Mouse (Mus musculus): ENCODE data around the gene Pcsk2. TPM values are rescaled to one million over a fixed set of nuclear protein-coding genes. Genes with fewer than 3 reads are reported as not detected.

The Pcsk2 gene
- polyA plus RNA-seq, 1 experiment from 2014 or later = 1.7 TPM

DNA sequence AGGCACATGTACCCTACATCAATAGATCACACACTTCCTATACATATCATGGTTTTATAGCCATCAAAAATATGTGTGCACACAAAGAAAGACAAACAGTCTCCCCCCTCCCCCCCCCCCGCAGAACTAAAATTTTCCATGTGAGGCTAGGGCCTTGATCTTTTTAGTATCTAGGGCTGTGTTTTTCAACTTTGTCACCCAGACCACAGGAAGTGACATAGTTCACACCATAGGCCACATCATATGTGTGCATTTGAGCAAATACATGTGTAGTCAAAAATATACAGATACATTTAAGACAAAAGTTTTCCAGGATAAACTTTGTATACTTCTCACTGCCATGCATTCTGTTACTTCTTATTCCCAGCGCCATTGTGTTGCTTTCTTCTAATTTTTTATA lies 293.5 kb downstream of the Pcsk2 start:
- ATAC-seq (ENCODE audit: low FRiP score, low TSS enrichment) = no peak
- WGBS = 90% methylated on average over 2 of the region's 2 CpGs
- Histone ChIP-seq H3K9me3 (ENCODE audit: low read length) (no peaks in the 10 kb centered on the region), H3K4me2 (replicated peaks; ENCODE audit: low read depth, low read length) (no peak overlapping the region), H3K36me3 (ENCODE audit: insufficient read depth, low read length) (no peaks in the 10 kb centered on the region), H3K4me3 (ENCODE audit: low read length) (no peak overlapping the region), H3K9ac (replicated peaks; ENCODE audit: low read length) (no peak overlapping the region), H3K27ac (ENCODE audit: low read length) (no peak overlapping the region), H3K4me1 (ENCODE audit: insufficient read depth, low read length) (peaks cover 5% of the 10 kb centered on the region; the same call in 1 of the 2 replicates), H3K27me3 (ENCODE audit: insufficient read depth, low read length) (no peaks in the 10 kb centered on the region)

DNA sequence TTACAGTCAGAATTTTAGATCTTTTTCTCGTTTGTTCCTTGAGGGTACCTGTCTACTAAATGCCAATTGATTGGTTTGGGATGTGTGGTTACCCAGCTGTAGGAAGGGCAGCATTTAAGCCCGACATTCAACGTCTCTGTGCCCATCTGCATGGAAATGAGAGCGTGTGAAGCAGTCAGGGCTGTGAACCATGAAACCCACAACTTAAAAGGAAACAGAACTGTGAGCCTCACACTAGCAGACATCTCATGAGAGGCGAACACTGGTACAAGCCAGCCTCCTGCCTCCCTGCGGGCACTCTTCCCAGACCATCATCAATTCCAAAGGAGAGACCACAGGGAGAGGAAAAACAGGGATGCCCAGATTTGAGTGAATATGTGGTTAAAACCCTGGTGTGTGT lies 294.9 kb downstream of the Pcsk2 start:
- Histone ChIP-seq H3K36me3 (ENCODE audit: insufficient read depth, low read length) (no peaks in the 10 kb centered on the region), H3K27me3 (ENCODE audit: insufficient read depth, low read length) (no peaks in the 10 kb centered on the region), H3K4me1 (ENCODE audit: insufficient read depth, low read length) (peaks cover 4% of the 10 kb centered on the region; the same call in 1 of the 2 replicates), H3K27ac (ENCODE audit: low read length) (no peak overlapping the region), H3K9ac (replicated peaks; ENCODE audit: low read length) (no peak overlapping the region), H3K4me2 (replicated peaks; ENCODE audit: low read depth, low read length) (no peak overlapping the region), H3K4me3 (ENCODE audit: low read length) (no peak overlapping the region), H3K9me3 (ENCODE audit: low read length) (no peaks in the 10 kb centered on the region)
- no peak for ATAC-seq (ENCODE audit: low FRiP score, low TSS enrichment)
- WGBS = 70% methylated on average over 6 of the region's 6 CpGs

GRCm38 (mm10) chr2:143841536-143841935 lies 295.6 kb downstream of the Pcsk2 start:
- Histone ChIP-seq H3K9me3 (ENCODE audit: low read length) (no peaks in the 10 kb centered on the region), H3K27me3 (ENCODE audit: insufficient read depth, low read length) (no peaks in the 10 kb centered on the region), H3K9ac (replicated peaks; ENCODE audit: low read length) (no peak overlapping the region), H3K27ac (ENCODE audit: low read length) (no peak overlapping the region), H3K4me3 (ENCODE audit: low read length) (no peak overlapping the region), H3K4me2 (replicated peaks; ENCODE audit: low read depth, low read length) (no peak overlapping the region), H3K4me1 (ENCODE audit: insufficient read depth, low read length) (peaks cover 4% of the 10 kb centered on the region; the same call in 1 of the 2 replicates), H3K36me3 (ENCODE audit: insufficient read depth, low read length) (no peaks in the 10 kb centered on the region)
- no peak for ATAC-seq (ENCODE audit: low FRiP score, low TSS enrichment)
- 86% methylated on average over 7 of the region's 7 CpGs for WGBS

DNA sequence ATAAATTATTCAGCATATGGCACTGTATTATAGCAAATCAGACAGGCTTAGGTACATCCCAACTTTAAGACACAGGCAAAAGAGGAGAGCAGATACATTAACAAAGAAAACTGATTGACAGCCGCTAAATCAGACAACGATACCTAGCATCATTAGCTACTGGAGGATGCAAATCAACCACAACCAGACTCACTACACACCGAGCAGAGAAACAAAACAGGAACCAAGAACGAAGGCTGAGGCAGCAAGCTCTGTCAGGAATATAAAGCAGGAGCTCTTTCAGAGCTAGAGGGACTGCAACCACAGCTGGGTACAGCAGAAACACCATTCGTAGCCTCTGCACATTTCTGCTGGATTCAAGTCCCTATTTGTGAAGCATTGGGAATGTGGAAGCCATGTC lies 298.8 kb downstream of the Pcsk2 start:
- H3K27ac ChIP-seq (ENCODE audit: low read length) = no peak overlapping the region
- no peak overlapping the region for H3K9ac ChIP-seq (replicated peaks; ENCODE audit: low read length)
- H3K9me3 ChIP-seq (ENCODE audit: low read length) = no peaks in the 10 kb centered on the region
- H3K4me2 ChIP-seq (replicated peaks; ENCODE audit: low read depth, low read length) = no peak overlapping the region
- H3K4me1 ChIP-seq (ENCODE audit: insufficient read depth, low read length) = 0 out of 2 replicates have a peak, but pooled peaks cover 3% of the 10 kb centered on the region
- no peaks in the 10 kb centered on the region for H3K36me3 ChIP-seq (ENCODE audit: insufficient read depth, low read length)
- H3K27me3 ChIP-seq (ENCODE audit: insufficient read depth, low read length) = no peaks in the 10 kb centered on the region
- ATAC-seq (ENCODE audit: low FRiP score, low TSS enrichment) = no peak
- WGBS = 81% methylated on average over 5 of the region's 5 CpGs
- H3K4me3 ChIP-seq (ENCODE audit: low read length) = no peak overlapping the region

- H3K9me3 ChIP-seq (ENCODE audit: low read length) = no peaks in the 10 kb centered on the region
- WGBS = 59% methylated on average over 4 of the region's 4 CpGs
- no peak overlapping the region for H3K4me2 ChIP-seq (replicated peaks; ENCODE audit: low read depth, low read length)
- no peaks in the 10 kb centered on the region for H3K27me3 ChIP-seq (ENCODE audit: insufficient read depth, low read length)
- H3K36me3 ChIP-seq (ENCODE audit: insufficient read depth, low read length) = no peaks in the 10 kb centered on the region
- H3K9ac ChIP-seq (replicated peaks; ENCODE audit: low read length) = no peak overlapping the region
- H3K4me3 ChIP-seq (ENCODE audit: low read length) = no peak overlapping the region
- no peak overlapping the region for H3K27ac ChIP-seq (ENCODE audit: low read length)
- 0 out of 2 replicates have a peak, but pooled peaks cover 3% of the 10 kb centered on the region for H3K4me1 ChIP-seq (ENCODE audit: insufficient read depth, low read length)
- peak; percentile 43; the same call in 1 of the 2 replicates for ATAC-seq (ENCODE audit: low FRiP score, low TSS enrichment)
These were observed 300.8 kb downstream of the Pcsk2 start for GRCm38 (mm10) chr2:143846799-143847198.

DNA sequence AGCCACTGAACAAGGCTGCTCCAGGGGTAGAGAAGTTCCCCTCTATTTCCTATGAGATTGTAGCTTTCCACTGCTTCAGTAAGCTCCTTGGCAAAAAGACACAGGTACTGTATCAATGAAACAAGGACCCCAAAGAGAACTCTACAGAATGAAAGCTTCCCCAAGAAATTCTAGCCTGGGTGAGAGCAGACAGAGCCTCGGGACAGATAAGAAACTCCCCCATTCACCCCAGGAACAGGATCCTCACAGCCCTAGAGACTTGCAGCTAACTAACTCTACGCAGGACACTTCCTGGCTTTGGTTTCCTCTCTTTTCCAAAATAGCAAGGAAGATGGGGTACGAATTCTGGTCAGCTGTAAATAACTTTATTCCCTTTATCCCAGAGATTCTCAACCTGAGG lies 301.3 kb downstream of the Pcsk2 start:
- H3K9ac ChIP-seq (replicated peaks; ENCODE audit: low read length) = no peak overlapping the region
- H3K36me3 ChIP-seq (ENCODE audit: insufficient read depth, low read length) = no peaks in the 10 kb centered on the region
- 0 out of 2 replicates have a peak, but pooled peaks cover 3% of the 10 kb centered on the region for H3K4me1 ChIP-seq (ENCODE audit: insufficient read depth, low read length)
- H3K27ac ChIP-seq (ENCODE audit: low read length) = no peak overlapping the region
- whole genome bisulfite sequencing = 48% methylated on average over 3 of the region's 3 CpGs
- H3K9me3 ChIP-seq (ENCODE audit: low read length) = no peaks in the 10 kb centered on the region
- H3K4me2 ChIP-seq (replicated peaks; ENCODE audit: low read depth, low read length) = no peak overlapping the region
- no peak overlapping the region for H3K4me3 ChIP-seq (ENCODE audit: low read length)
- H3K27me3 ChIP-seq (ENCODE audit: insufficient read depth, low read length) = no peaks in the 10 kb centered on the region
- no peak for ATAC-seq (ENCODE audit: low FRiP score, low TSS enrichment)

- Histone ChIP-seq H3K4me3 (ENCODE audit: low read length) (no peak overlapping the region), H3K9me3 (ENCODE audit: low read length) (no peaks in the 10 kb centered on the region), H3K27me3 (ENCODE audit: insufficient read depth, low read length) (no peaks in the 10 kb centered on the region), H3K4me1 (ENCODE audit: insufficient read depth, low read length) (0 out of 2 replicates have a peak, but pooled peaks cover 3% of the 10 kb centered on the region), H3K9ac (replicated peaks; ENCODE audit: low read length) (no peak overlapping the region), H3K4me2 (replicated peaks; ENCODE audit: low read depth, low read length) (no peak overlapping the region), H3K27ac (ENCODE audit: low read length) (no peak overlapping the region), H3K36me3 (ENCODE audit: insufficient read depth, low read length) (no peaks in the 10 kb centered on the region)
- no peak for ATAC-seq (ENCODE audit: low FRiP score, low TSS enrichment)
- 83% methylated on average over 12 of the region's 12 CpGs for WGBS
These were observed 305.6 kb downstream of the Pcsk2 start for GRCm38 (mm10) chr2:143851354-143852221.

- WGBS = 51% methylated on average over 18 of the region's 18 CpGs
These were observed 306.6 kb downstream of the Pcsk2 start for GRCm38 (mm10) chr2:143852295-143853275.

DNA sequence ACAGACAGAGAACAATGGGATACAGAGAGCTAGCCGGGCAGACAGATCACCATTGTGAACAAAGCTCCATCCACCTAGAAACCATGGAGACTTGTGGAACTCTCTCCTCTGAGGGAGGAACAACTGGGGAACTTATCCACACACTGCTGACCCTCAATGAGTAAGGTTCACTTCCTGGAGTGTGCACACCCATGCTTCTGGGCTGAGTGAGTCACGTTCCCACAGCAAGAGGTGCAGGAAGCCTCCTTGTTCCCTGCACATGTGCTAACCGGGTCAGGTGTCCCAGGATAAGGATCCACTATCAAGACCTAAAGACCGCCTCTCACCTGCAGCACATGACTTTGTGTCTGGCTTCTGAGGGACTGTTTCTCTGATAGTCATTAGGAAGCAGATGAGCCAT lies 307.5 kb downstream of the Pcsk2 start:
- Histone ChIP-seq H3K4me3 (ENCODE audit: low read length) (no peak overlapping the region), H3K27me3 (ENCODE audit: insufficient read depth, low read length) (no peaks in the 10 kb centered on the region), H3K9me3 (ENCODE audit: low read length) (no peaks in the 10 kb centered on the region), H3K4me2 (replicated peaks; ENCODE audit: low read depth, low read length) (no peak overlapping the region), H3K27ac (ENCODE audit: low read length) (no peak overlapping the region), H3K36me3 (ENCODE audit: insufficient read depth, low read length) (no peaks in the 10 kb centered on the region), H3K9ac (replicated peaks; ENCODE audit: low read length) (no peak overlapping the region), H3K4me1 (ENCODE audit: insufficient read depth, low read length) (no peaks in the 10 kb centered on the region)
- 75% methylated on average over 4 of the region's 4 CpGs for WGBS
- no peak for ATAC-seq (ENCODE audit: low FRiP score, low TSS enrichment)

More at GRCm38 (mm10) chr2:143852295-143853275, 306.6 kb downstream of the Pcsk2 start:
- no peaks in the 10 kb centered on the region for H3K4me1 ChIP-seq (ENCODE audit: insufficient read depth, low read length)
- H3K27me3 ChIP-seq (ENCODE audit: insufficient read depth, low read length) = no peaks in the 10 kb centered on the region
- H3K27ac ChIP-seq (ENCODE audit: low read length) = no peak overlapping the region
- H3K9ac ChIP-seq (replicated peaks; ENCODE audit: low read length) = no peak overlapping the region
- ATAC-seq (ENCODE audit: low FRiP score, low TSS enrichment) = no peak
- H3K9me3 ChIP-seq (ENCODE audit: low read length) = no peaks in the 10 kb centered on the region
- no peaks in the 10 kb centered on the region for H3K36me3 ChIP-seq (ENCODE audit: insufficient read depth, low read length)
- H3K4me2 ChIP-seq (replicated peaks; ENCODE audit: low read depth, low read length) = no peak overlapping the region
- H3K4me3 ChIP-seq (ENCODE audit: low read length) = no peak overlapping the region
